Mouse (Mus musculus): ENCODE results near the gene Ttc7b. TPM values are rescaled to one million over a fixed set of nuclear protein-coding genes. Genes with fewer than 3 reads are reported as not detected.

Ttc7b gene
- polyA plus RNA-seq, 1 experiment: 9.2 TPM

- Histone ChIP-seq H3K79me3 (ENCODE audit: low read depth) (no peaks in the 10 kb centered on the region), H3K36me3 (ENCODE audit: control insufficient read depth, insufficient read depth) (no peaks in the 10 kb centered on the region), H3K4me3 (ENCODE audit: insufficient read depth, poor library complexity, severe bottlenecking) (no peak overlapping the region), H3K79me2 (ENCODE audit: control insufficient read depth, insufficient read depth) (no peaks in the 10 kb centered on the region), H3K27me3 (ENCODE audit: control insufficient read depth, insufficient read depth, insufficient read length) (no peaks in the 10 kb centered on the region), H3ac (ENCODE audit: control insufficient read depth, insufficient read length, low read depth) (no peak overlapping the region)
- TF ChIP-seq CEBPB (IDR thresholded peaks at IDR 0.05; ENCODE audit: low read depth) (no peak), MYOG (IDR thresholded peaks at IDR 0.05; ENCODE audit: control insufficient read depth, extremely low read depth, insufficient read length) (no peak), USF1 (IDR thresholded peaks at IDR 0.05; ENCODE audit: low read depth) (no peak), MAX (IDR thresholded peaks at IDR 0.05) (no peak)
Measured at GRCm38 (mm10) chr12:100443452-100443851, 77.2 kb downstream of the Ttc7b start.

- H3K79me2 ChIP-seq (ENCODE audit: control insufficient read depth, insufficient read depth): no peaks in the 10 kb centered on the region
- no peak overlapping the region for H3ac ChIP-seq (ENCODE audit: control insufficient read depth, insufficient read length, low read depth)
- no peak overlapping the region for H3K4me3 ChIP-seq (ENCODE audit: insufficient read depth, poor library complexity, severe bottlenecking)
- no peaks in the 10 kb centered on the region for H3K36me3 ChIP-seq (ENCODE audit: control insufficient read depth, insufficient read depth)
- H3K79me3 ChIP-seq (ENCODE audit: low read depth): no peaks in the 10 kb centered on the region
- no peak for TF ChIP-seq CTCF (IDR thresholded peaks at IDR 0.05; ENCODE audit: control insufficient read depth, insufficient read depth, insufficient read length)
- no peak for TF ChIP-seq MYOG (IDR thresholded peaks at IDR 0.05; ENCODE audit: control insufficient read depth, extremely low read depth, insufficient read length)
- no peak for TF ChIP-seq MAX (IDR thresholded peaks at IDR 0.05)
- no peak for TF ChIP-seq CEBPB (IDR thresholded peaks at IDR 0.05; ENCODE audit: low read depth)
- no peak for TF ChIP-seq MYOD1 (IDR thresholded peaks at IDR 0.05; ENCODE audit: control insufficient read depth, insufficient read length, low read depth)
- no peak for TF ChIP-seq USF1 (IDR thresholded peaks at IDR 0.05; ENCODE audit: low read depth)
- TF ChIP-seq FOSL1 (IDR thresholded peaks at IDR 0.05; ENCODE audit: insufficient read depth, low read length, poor library complexity, severe bottlenecking): no peak
- H3K27me3 ChIP-seq (ENCODE audit: control insufficient read depth, insufficient read depth, insufficient read length): no peaks in the 10 kb centered on the region
Measured at GRCm38 (mm10) chr12:100441609-100442008, 79.0 kb downstream of the Ttc7b start.

GRCm38 (mm10) chr12:100439883-100440282, 80.7 kb downstream of the Ttc7b start:
- H3ac ChIP-seq (ENCODE audit: control insufficient read depth, insufficient read length, low read depth): no peak overlapping the region
- H3K27me3 ChIP-seq (ENCODE audit: control insufficient read depth, insufficient read depth, insufficient read length): no peaks in the 10 kb centered on the region
- H3K36me3 ChIP-seq (ENCODE audit: control insufficient read depth, insufficient read depth): no peaks in the 10 kb centered on the region
- TF ChIP-seq MYOD1 (IDR thresholded peaks at IDR 0.05; ENCODE audit: control insufficient read depth, insufficient read length, low read depth): no peak
- no peak for TF ChIP-seq CTCF (IDR thresholded peaks at IDR 0.05; ENCODE audit: control insufficient read depth, insufficient read depth, insufficient read length)
- no peak for TF ChIP-seq USF1 (IDR thresholded peaks at IDR 0.05; ENCODE audit: low read depth)
- TF ChIP-seq MYOG (IDR thresholded peaks at IDR 0.05; ENCODE audit: control insufficient read depth, extremely low read depth, insufficient read length): no peak
- no peak for TF ChIP-seq FOSL1 (IDR thresholded peaks at IDR 0.05; ENCODE audit: insufficient read depth, low read length, poor library complexity, severe bottlenecking)
- TF ChIP-seq CEBPB (IDR thresholded peaks at IDR 0.05; ENCODE audit: low read depth): no peak
- no peak for TF ChIP-seq MAX (IDR thresholded peaks at IDR 0.05)
- no peak overlapping the region for H3K4me3 ChIP-seq (ENCODE audit: insufficient read depth, poor library complexity, severe bottlenecking)
- no peaks in the 10 kb centered on the region for H3K79me3 ChIP-seq (ENCODE audit: low read depth)
- no peaks in the 10 kb centered on the region for H3K79me2 ChIP-seq (ENCODE audit: control insufficient read depth, insufficient read depth)

- TF ChIP-seq MYOD1 (IDR thresholded peaks at IDR 0.05; ENCODE audit: control insufficient read depth, insufficient read length, low read depth) (no peak), CEBPB (IDR thresholded peaks at IDR 0.05; ENCODE audit: low read depth) (no peak), FOSL1 (IDR thresholded peaks at IDR 0.05; ENCODE audit: insufficient read depth, low read length, poor library complexity, severe bottlenecking) (no peak), USF1 (IDR thresholded peaks at IDR 0.05; ENCODE audit: low read depth) (no peak), MAX (IDR thresholded peaks at IDR 0.05) (no peak), MYOG (IDR thresholded peaks at IDR 0.05; ENCODE audit: control insufficient read depth, extremely low read depth, insufficient read length) (no peak), CTCF (IDR thresholded peaks at IDR 0.05; ENCODE audit: control insufficient read depth, insufficient read depth, insufficient read length) (no peak)
- H3K79me3 ChIP-seq (ENCODE audit: low read depth): no peaks in the 10 kb centered on the region
- H3K79me2 ChIP-seq (ENCODE audit: control insufficient read depth, insufficient read depth): no peaks in the 10 kb centered on the region
Measured at GRCm38 (mm10) chr12:100439145-100439755, 81.4 kb downstream of the Ttc7b start.

GRCm38 (mm10) chr12:100438509-100438908, 82.1 kb downstream of the Ttc7b start:
- Histone ChIP-seq H3K79me3 (ENCODE audit: low read depth) (no peaks in the 10 kb centered on the region), H3K4me3 (ENCODE audit: insufficient read depth, poor library complexity, severe bottlenecking) (no peak overlapping the region), H3ac (ENCODE audit: control insufficient read depth, insufficient read length, low read depth) (no peak overlapping the region), H3K27me3 (ENCODE audit: control insufficient read depth, insufficient read depth, insufficient read length) (no peaks in the 10 kb centered on the region), H3K36me3 (ENCODE audit: control insufficient read depth, insufficient read depth) (no peaks in the 10 kb centered on the region), H3K79me2 (ENCODE audit: control insufficient read depth, insufficient read depth) (no peaks in the 10 kb centered on the region)
- no peak for TF ChIP-seq USF1 (IDR thresholded peaks at IDR 0.05; ENCODE audit: low read depth)
- no peak for TF ChIP-seq MYOD1 (IDR thresholded peaks at IDR 0.05; ENCODE audit: control insufficient read depth, insufficient read length, low read depth)
- no peak for TF ChIP-seq CEBPB (IDR thresholded peaks at IDR 0.05; ENCODE audit: low read depth)

More at GRCm38 (mm10) chr12:100439145-100439755, 81.4 kb downstream of the Ttc7b start:
- H3K27me3 ChIP-seq (ENCODE audit: control insufficient read depth, insufficient read depth, insufficient read length): no peaks in the 10 kb centered on the region
- no peaks in the 10 kb centered on the region for H3K36me3 ChIP-seq (ENCODE audit: control insufficient read depth, insufficient read depth)
- no peak overlapping the region for H3ac ChIP-seq (ENCODE audit: control insufficient read depth, insufficient read length, low read depth)
- no peak overlapping the region for H3K4me3 ChIP-seq (ENCODE audit: insufficient read depth, poor library complexity, severe bottlenecking)

- Histone ChIP-seq H3K4me3 (ENCODE audit: insufficient read depth, poor library complexity, severe bottlenecking) (no peak overlapping the region), H3ac (ENCODE audit: control insufficient read depth, insufficient read length, low read depth) (no peak overlapping the region), H3K79me3 (ENCODE audit: low read depth) (no peaks in the 10 kb centered on the region), H3K36me3 (ENCODE audit: control insufficient read depth, insufficient read depth) (no peaks in the 10 kb centered on the region), H3K27me3 (ENCODE audit: control insufficient read depth, insufficient read depth, insufficient read length) (no peaks in the 10 kb centered on the region), H3K79me2 (ENCODE audit: control insufficient read depth, insufficient read depth) (no peaks in the 10 kb centered on the region)
- no peak for TF ChIP-seq CEBPB (IDR thresholded peaks at IDR 0.05; ENCODE audit: low read depth)
- TF ChIP-seq MYOD1 (IDR thresholded peaks at IDR 0.05; ENCODE audit: control insufficient read depth, insufficient read length, low read depth): no peak
- no peak for TF ChIP-seq MYOG (IDR thresholded peaks at IDR 0.05; ENCODE audit: control insufficient read depth, extremely low read depth, insufficient read length)
- no peak for TF ChIP-seq MAX (IDR thresholded peaks at IDR 0.05)
- TF ChIP-seq USF1 (IDR thresholded peaks at IDR 0.05; ENCODE audit: low read depth): no peak
- TF ChIP-seq FOSL1 (IDR thresholded peaks at IDR 0.05; ENCODE audit: insufficient read depth, low read length, poor library complexity, severe bottlenecking): no peak
- no peak for TF ChIP-seq CTCF (IDR thresholded peaks at IDR 0.05; ENCODE audit: control insufficient read depth, insufficient read depth, insufficient read length)
Measured at GRCm38 (mm10) chr12:100437862-100438261, 82.8 kb downstream of the Ttc7b start.

All from C2C12 (cell line).